Mouse (Mus musculus) NIH3T3 (cell line): ENCODE data around the gene Gsg1l.

ENCODE experiments used
- DNase-seq: peaks from one replicate; pipeline ENCODE4 v3.0.0-alpha.2; 2012; ENCODE audit warnings: low read depth

Gene Gsg1l

DNA sequence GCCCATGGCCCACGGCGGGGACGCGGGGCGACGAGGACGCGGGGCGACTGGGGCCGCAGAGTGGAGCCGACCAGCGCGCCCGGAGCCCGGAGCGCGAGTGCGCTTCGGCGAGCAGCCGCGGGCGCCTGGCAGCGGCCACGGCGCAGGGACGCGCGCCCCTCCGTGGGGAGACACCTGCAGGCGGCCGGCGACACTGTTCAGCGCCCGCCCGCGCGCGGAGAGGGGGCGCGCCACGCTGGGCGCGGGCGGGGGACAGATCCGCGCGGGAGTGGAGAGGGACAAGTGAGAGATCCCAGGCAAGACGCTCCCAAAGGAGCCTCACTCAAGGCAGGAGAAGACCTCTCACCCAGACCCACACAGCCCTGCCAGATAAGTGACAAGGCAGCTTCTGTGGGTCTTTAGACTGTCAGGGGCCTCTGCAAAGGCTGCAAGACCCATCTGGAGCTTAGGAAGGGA, at the start of gene Gsg1l:
Gsg1l (minus strand) TSS at position 126 of the 456 bp plus-strand sequence.
- DNase-seq = no peak

DNA sequence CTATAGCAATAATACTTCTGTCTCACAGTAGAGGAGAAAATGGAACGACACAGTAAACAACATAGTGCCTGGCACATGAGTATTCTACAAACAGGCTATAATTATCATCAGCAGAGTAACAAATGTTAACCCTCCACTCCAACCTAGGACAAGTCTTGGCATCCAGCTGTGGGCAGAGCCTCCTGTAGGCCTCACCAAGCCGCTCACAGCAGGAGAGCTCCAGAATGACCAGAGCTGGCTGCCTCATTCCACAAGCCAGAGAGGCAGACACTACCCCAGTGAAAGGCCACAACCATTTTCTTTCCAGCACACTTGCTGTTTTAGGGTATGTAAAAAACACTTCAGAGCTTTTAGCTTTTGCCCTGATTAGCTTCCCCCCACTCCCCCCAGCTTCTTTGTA, 45.5 kb upstream of the Gsg1l start:
- no peak for DNase-seq

DNA sequence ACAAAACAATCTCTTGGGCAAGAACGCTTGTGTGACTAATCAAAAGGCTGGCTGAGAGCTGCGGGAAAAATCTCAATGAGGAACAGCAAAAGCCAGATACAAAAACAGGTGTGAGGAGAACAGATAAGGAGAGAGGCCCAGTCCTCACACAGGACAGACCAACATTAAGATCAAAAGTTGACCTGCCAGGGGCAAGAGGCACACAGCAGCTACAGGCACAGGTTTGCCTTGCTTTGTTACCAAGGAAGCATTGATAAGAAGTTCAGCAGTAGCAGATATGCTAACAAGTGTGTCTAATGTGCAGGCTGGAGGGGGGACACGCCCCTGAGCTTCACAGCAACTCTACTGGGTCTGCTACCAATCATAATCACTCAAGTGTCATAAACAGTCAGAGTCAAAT, 44.3 kb upstream of the Gsg1l start:
- no peak for DNase-seq

DNA sequence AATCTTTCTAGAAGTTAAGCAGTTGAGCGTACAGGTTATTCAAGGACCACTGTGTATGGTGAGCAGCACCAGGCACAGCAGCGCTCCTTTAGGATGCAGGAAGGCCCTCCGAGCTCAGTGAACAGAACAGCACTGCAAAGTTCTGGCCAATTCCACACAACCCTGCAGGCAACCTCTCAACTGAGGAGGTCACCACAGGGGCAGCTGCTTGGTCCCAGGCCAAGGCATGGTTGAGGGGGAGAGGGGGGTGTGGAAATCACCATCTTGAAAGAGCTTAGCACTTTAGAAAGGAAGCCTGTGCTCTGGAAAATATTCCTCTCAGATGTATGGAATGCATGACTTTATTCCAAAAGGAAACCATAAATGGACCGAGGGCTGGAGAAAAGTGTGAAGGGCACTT, 39.3 kb upstream of the Gsg1l start:
- peak; percentile 45 for DNase-seq

DNA sequence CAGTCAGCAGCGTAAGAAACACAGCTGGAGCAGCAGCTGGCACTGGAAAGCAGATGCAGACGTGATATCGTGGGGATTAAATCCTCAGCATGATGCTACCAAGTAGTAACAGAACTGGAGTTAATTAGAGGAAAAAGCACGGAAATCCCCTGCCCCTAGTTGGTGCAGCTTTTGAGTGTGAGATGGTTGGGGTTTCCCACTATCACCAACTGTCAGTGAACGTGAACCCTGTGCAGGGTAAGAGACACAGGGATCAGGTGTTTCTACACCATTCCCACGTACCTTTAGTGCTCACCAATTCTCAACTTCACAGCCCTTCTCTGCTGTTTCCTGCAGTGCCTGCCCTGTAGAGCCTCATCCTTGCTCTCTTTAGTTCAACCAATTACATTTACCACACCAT, 37.6 kb upstream of the Gsg1l start:
- no peak for DNase-seq

DNA sequence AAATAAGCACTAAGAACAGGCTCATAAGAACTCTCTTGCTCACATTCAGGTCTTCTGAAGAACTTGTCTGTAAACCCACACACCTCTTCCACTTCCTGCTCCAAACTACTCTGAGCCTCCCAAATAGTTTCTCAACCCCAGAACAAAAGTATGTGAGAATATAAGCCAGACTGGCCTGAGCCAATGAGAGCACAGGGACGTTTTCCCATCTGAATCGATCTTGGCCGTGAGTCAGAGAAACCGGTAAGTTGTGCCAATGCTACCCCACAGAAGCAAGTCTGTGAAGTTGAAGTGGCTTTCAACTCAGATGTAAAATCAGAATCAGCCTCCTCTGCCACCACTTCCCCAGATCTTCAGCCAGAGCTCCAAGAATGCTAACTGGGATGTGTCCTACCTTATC, 31.1 kb upstream of the Gsg1l start:
- DNase-seq = peak; percentile 64

DNA sequence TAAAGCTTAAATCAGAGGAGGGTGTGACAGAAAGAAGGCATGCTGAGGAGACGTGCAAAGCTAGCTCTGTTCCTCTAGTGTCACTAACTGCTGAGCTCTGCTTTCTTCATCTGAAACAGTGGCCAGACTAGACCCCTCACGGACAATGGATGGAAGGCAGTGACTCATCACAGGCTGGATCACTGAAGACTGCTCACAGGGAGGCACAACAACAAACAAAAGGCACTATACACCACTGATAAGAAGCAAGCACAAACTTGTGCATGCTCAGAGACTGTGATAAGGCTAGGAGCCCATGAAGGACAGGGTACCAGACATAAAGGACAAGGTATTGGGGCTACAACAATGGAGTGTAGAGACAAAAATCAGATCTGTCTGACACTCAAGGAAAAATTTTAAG, 29.0 kb upstream of the Gsg1l start:
- DNase-seq = no peak

DNA sequence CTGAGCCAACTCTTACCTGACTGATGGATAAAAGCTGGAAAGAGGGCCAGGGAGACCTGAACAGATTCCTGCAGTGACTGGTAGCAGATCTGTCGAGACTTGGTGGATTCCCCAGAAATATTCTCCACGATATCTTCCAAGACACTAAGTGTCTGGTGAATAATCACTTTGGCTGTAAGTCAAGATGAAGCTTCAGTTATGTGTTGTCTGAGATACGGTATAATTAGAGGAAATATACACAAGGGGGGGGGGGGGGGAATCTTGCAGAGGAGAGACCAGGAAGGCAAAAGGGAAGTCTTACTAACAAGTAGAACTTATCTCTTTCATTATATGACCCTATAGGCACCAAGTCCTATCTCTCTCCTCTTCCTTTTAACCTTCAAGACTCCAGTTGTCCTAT, 27.7 kb upstream of the Gsg1l start:
- no peak for DNase-seq

DNA sequence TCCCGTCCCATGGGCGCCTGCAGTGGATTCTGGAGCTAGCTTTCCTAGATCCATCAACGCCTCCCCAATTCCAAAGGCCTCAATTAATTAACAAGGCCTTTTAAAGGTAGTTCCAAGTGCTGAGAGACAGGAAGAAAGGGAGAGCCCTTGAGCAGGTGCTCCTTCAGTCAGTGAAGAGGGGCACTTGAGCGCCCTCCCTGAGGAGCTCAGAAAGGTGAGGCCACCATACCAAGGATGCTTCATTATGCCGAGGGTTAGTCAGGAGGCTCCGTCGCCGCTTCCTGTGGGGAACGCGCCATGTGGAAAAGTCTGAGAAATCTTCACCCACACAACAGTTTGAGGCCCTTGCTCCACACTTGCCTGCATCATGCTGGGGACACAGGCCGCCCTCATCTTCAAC, 18.2 kb upstream of the Gsg1l start:
- no peak for DNase-seq

DNA sequence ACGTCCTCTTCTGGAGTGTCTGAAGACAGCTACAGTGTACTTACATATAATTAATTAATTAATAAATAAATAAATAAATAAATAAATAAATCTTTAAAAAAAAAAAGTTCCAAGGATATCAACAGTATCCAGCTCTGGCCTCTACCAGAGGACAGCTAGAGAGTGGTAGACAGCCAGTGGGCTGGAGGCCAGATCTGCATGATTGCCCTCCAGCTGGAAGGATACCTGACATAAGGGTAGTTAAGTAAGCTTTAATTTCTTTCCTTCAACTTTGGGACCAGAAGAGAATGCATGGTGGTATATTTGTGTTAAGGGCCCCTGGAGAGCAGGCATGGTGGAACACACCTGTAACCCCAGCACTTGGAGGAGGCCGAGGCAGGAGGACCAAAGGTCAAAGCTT, 17.6 kb upstream of the Gsg1l start:
- no peak for DNase-seq

DNA sequence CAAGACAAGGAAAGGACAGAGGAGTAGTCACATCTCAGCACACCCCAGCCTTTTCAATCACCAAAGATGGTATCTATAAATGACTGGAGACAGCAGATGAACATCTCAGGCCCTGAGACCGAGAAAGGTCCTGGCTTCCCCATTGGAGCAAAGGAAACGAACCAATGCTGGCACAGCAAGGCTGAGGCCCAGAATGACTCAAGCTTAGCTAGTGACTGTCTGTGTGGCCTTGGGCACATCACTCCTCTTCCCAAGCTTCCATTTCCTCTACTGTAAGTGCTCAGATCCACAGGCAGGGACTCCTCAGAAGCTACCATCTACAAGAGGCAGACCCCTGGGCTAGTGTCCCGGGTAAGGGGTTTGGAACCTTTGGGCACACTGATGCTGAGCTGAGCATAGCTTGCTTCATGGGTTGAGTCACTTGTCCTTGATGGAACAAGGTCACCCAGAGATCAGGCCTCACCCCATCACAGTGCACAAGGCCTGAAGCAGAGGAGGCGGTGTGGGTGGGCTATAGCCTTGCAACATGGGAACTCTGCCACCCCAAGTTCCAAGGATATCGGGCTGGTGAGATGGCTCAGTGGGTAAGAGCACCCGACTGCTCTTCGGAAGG, 17.1 kb upstream of the Gsg1l start:
- no peak for DNase-seq

DNA sequence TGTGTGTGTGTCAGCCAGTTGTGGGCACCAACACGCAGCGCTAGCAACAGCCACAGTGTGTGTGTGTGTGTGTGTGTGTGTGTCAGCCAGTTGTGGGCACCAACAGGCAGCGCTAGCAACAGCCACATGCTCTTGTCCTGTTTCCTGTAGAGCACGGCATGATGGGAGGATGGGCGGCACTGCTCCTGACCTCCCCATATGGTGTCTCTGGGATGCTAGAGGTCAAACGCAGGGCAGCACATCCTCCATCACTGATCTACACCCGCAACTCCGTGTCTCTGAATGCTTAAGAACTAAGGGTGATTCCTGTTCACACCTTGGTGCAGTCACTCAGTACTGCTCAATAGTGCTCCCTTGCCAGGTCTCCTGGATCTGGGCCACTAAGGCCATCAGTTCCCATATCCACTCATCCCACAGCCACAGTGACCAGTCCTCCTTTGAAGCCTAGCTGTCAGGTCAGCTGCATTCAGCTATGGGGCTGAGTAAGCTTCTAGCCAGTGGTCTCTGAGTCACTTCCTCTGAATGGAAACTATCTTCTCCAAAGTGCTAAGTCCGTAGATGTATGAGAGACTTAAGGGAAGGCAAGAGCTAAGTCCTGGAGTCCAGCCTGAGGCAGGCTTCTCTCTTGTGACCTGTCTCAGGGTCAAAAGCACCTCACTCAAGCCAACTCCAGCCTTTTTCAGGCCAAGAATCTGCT, 15.2 kb upstream of the Gsg1l start:
- DNase-seq = peak; percentile 49

DNA sequence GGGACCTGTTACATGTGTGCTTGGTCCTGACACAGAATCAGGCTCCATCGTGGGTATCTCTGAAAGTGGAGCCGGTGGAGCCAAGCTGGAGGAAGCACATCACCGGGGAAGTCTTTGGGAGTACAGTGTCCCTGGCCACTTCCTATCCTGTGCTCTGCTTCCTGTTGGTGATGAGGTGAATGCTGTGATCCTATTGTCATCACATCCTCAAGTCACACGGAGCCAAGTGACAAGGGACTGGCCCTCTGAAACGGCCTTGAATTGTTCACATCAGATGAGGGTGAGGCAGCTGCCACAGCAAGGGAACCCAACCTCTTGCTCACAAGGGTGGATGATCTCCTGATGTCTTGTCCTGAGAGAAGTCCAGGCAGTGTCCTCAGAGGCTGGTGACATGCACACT, 14.4 kb upstream of the Gsg1l start:
- DNase-seq = no peak

DNA sequence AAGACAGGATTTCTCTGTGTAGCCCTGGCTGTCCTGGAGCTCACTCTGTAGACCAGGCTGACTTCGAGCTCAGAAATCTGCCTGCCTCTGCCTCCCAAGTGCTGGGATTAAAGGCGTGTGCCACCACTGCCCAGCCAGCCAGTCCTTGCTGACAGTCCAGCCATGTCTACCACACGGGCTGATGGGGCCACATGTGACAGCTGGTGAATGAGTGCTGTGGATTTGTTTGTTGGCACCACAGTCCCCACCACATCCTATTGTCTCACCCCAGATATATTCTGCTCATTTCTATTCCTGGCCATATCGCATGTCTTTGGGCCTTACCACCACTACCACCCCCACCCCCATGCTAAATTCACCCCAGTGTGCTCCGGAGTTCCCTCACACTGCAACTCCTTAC, 12.5 kb upstream of the Gsg1l start:
- no peak for DNase-seq

DNA sequence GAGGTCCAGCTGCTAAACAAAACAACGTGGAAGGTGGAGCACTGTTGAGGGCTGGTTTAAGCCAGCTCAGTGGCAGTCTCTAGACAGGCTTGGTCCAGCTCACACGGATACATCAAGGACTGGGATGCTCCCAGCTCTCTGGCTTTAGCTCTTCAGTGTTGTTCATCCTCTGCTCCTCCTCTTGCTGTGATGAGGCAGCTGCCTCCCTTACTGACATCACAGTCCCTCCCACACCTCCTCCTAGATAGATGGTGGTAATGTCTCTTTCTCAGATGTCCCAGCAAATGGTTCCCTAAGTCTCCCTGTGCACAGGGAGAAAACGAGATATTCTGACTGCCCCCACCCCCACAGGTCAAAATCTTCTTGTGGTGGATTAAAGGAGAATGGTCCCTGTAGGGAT, 11.0 kb upstream of the Gsg1l start:
- no peak for DNase-seq

DNA sequence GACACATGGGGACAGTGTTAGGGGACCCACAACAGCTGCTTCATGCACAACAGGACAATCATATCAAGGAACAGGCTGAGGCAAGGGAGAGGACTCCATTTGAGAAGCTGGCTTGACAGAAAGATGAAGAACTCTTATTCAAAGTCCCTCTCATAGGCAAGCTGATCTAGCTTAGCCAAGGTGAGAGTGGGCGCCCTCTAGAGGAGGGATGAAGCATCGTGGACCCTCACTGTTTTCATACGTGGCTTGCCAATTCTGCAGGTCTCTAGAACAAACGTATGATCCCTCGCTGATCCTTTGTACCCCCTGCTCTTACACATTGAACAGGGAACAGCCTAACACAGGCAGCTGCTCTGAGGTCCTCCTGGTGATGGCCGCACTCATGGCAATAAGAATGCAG, 7.6 kb upstream of the Gsg1l start:
- peak; percentile 68 for DNase-seq

DNA sequence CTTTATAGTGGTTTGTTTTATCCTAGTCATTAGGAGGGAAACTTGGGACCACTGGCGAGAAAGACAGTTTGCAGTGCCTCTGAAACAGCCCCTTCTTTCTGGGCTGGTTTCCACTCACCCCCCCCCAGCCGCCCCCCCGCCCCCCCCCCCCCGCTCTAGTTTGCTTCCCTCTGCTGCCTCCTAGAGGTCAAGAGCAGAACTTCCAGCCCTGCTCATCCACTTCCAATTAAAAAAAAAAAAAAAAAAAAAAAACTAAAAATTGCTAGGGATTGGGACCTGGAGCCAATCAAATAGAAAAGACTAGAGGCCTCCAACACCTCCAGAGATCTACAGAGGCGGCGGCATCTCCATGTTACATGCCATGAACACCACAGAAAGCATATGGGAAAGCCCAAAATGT, 5.9 kb upstream of the Gsg1l start:
- DNase-seq = peak; percentile 62

DNA sequence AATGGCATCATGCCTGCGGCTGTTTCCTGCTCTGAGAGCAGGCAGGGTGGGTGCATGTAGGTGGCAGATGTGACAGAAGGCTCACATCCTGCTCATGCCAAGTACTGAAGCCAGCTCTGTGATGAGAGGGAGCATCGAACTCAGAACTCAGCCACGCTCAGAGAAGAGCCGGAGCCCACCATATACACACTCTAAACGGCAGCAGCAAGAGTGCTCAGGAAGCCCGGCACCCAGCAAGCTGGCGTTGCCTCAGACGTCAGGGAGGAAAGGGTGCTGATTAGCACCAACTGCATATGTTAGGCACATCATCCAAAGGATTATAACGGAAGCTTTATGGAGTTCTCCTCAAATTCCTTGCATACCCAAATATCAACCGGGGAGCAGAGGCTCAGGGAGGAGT, 5.4 kb upstream of the Gsg1l start:
- DNase-seq = no peak

DNA sequence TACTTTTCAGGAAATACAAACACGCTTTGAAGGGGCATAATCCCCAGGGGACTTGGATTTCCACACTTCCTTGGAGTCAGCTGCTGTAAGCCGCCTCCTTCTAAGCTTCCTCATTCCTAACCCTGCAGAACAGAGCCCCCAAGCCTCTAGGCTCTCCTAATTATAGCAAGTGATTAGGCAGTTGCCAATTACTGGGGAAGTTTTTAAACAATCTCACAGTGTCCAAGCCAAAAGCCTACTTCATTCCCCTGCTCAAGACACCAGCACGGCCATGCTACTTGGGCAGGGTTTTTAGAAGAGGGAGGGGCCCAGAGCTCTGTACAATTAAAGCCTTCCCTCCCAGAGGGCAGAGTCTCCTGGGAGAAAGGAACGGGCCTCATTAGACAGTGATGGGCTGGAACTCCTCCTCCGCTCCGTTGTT, 4.1 kb upstream of the Gsg1l start:
- DNase-seq = peak; percentile 56

DNA sequence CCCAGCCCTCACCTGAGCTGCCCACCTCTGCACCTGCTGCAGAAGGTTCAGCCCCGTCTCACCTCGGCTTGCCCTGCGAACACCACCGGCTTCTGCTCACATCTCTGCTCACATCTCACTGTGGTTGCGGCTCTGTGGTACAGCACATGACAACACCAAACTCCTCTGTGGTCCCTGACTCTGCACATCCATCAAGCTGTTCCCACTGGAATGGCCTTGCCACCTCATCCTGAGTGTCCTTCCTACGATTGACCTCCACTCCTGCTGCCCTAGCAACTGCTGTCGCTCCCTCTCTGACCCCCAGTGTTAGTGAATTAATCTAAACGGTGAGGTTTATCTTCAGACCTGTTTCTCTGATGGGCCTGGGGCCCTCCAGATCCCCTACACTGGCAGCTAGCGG, 2.9 kb upstream of the Gsg1l start:
- DNase-seq = no peak

DNA sequence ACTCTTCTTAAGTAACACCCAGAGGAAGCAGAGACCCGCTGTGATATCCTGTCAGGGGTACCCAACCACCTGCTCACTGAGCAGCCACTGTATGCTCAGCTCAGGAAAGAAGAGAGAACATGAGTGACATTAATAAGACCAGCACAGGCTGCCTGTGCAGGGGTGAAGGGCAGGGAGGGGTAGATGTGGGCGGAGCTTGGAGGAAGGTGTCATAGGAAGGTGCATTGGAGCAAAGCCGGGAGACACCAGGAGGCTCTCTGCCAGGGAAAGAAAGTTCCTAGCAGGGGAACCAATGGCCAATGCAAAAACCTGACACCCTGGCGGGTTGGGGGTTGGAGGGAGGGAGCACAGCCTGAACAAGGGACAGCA, 1.8 kb upstream of the Gsg1l start:
- no peak for DNase-seq

DNA sequence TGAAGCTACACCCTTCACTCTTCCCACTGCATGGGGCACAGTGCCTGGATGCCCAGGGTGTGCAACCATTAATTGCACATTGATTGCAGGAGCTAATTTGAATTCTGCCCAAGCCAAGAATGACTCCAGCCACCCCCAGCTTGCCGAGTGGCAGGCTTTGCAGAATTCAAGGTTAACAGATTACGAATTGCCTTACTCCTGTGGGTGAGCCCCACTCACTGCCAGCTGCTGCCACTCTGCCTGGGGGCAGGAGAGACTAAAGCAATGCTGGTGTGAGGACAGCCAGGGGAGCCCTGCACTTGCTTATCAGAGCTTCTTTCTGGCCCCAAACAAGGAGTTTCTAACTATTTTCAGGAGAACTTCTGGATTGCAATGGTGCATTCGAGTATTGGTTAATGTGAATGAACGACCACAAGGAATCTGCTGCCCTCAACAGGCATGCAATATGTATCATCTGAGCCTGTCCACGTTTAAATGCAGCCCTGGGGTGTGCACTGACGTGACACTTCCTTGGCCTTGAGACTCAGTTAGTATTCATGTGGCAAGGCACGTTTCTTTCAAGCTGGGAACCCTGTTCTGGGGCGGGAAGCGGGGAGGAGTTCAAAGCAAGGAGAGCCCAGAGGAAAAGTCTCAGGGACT, 1.2 kb upstream of the Gsg1l start:
- DNase-seq = peak; percentile 57

DNA sequence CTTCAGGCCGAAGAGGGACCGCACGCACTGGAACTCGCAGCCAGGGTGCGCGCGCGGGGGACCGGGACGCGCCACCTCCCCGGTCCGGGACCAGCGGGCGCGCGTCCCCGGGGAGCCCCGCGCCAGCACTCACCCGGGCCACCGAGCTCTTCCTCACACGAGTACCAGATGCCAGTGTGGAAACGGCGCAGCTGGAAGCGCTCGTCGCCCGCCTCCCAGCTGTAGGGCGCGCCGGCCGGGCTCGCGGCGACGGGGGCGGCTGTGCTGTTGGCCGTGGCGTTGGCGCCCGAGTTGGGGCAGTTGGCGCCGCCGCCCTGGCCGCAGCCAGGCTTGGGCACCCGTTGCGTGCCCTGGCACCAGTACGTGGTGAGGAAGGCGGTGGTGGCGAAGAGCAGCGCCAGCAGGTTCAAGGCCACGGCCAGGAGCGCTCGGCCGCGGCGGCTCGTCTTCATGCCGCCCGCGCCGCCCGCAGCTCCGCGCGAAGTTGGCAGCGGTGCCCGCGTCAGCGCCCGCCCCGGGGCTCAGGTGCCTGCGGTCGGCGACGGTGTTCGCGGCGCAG, 405 bp downstream of the Gsg1l start:
- DNase-seq = no peak
